Mouse (Mus musculus) lung, postnatal 0 days (tissue): ENCODE data around the gene Zglp1.

Experiments
- CTCF ChIP-seq: IDR thresholded peaks from 2 replicates; pipeline ENCODE4 v1.5.1; 2016; ENCODE audit warnings: antibody characterized with exemption, mild to moderate bottlenecking
- EP300 ChIP-seq: IDR thresholded peaks from 2 replicates; pipeline ENCODE4 v1.6.1; 2016; ENCODE audit warnings: antibody characterized with exemption, mild to moderate bottlenecking, control low read depth

DNA sequence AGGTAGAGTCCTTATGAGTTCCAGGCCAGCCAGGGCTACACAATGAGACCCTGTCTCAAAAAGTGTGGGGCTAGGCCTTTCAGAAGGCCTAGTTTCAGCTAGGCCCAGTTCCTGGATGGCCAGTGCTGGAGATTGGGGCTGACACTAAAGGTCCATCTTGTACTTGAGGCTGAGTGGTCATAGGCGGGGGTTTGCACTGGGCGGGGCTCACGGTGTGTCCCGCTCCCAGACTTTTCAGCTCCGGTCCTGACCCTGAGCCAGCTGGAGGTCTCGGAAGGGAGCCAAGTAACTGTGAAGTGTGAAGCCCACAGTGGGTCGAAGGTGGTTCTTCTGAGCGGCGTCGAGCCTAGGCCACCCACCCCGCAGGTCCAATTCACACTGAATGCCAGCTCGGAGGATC is 40.0 kb downstream of the Zglp1 start:
- TF ChIP-seq CTCF (no peak), EP300 (no peak)
